Mouse (Mus musculus) liver, postnatal 0 days (tissue): ENCODE results near the gene Dnm3.

Source experiments
- CTCF ChIP-seq: sonication (generic); IDR thresholded peaks from 2 replicates; pipeline ENCODE4 v1.5.1; 2016; ENCODE audit warnings: antibody characterized with exemption, low read depth
- EP300 ChIP-seq: IDR thresholded peaks from 2 replicates; pipeline ENCODE4 v1.6.1; 2016; ENCODE audit warnings: antibody characterized with exemption, low read depth, mild to moderate bottlenecking

DNA sequence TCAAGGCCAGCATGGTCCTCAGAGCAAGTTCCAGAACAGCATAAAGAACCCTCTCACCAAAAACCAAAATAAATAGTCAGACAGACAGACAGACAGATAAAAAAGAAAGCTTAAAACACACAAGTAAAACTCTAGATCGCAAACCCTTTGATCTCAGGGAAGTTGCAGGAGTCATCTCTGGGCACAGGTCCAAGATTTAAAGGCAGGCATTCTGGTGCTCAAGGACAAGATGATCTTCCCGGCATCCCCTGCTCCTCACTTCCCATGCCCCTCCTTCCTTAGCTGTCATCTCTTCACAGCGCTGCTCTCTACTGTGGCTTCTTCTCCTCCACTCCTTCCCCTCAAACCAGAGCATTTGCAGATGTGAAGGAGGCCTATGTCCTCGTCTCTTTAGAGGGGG, 108.1 kb downstream of the Dnm3 start:
- TF ChIP-seq CTCF (no peak), EP300 (no peak)
